Mouse (Mus musculus) forebrain, postnatal 0 days (tissue): ENCODE data around the gene Plagl2. TPM values are rescaled to one million over a fixed set of nuclear protein-coding genes. Genes with fewer than 3 reads are reported as not detected.

Source experiments
- ATAC-seq: fragments of 200-750 bp; cut with Nextera tagmentation; 2 replicates; pipeline ENCODE4 v1.8.0; 2017; ENCODE audit warnings: mild to moderate bottlenecking, moderate library complexity
- DNase-seq: peaks from one replicate; pipeline ENCODE4 v3.0.0-alpha.2; 2015
- H3K27ac ChIP-seq: fragments of 300-500 bp; sonication (generic); 2 replicates; pipeline ENCODE4 v1.5.1; 2014; ENCODE audit warnings: low read depth, mild to moderate bottlenecking, antibody characterized with exemption, low read length, moderate library complexity, mixed read lengths
- H3K27me3 ChIP-seq: fragments of 300-500 bp; sonication (generic); 2 replicates; pipeline ENCODE4 v1.6.1; 2014; ENCODE audit warnings: mild to moderate bottlenecking, low read length, mixed read lengths; ENCODE audit not compliant: insufficient read depth
- H3K36me3 ChIP-seq: fragments of 300-500 bp; sonication (generic); 2 replicates; pipeline ENCODE4 v1.6.1; 2014; ENCODE audit warnings: mild to moderate bottlenecking, moderate library complexity; ENCODE audit not compliant: insufficient read depth
- H3K4me1 ChIP-seq: fragments of 300-500 bp; sonication (generic); 2 replicates; pipeline ENCODE4 v1.6.1; 2014; ENCODE audit warnings: antibody characterized with exemption; ENCODE audit not compliant: insufficient read depth
- H3K4me2 ChIP-seq: fragments of 300-500 bp; sonication (generic); 2 replicates; pipeline ENCODE4 v1.6.1; 2014; ENCODE audit warnings: low read depth, mild to moderate bottlenecking, moderate library complexity
- H3K4me3 ChIP-seq: fragments of 300-500 bp; sonication (generic); 2 replicates; pipeline ENCODE4 v1.5.1; 2014; ENCODE audit warnings: low read depth, low read length, mixed read lengths
- H3K9ac ChIP-seq: fragments of 300-500 bp; sonication (generic); 2 replicates; pipeline ENCODE4 v1.6.1; 2014; ENCODE audit warnings: mild to moderate bottlenecking
- H3K9me3 ChIP-seq: fragments of 300-500 bp; sonication (generic); 2 replicates; pipeline ENCODE4 v1.6.1; 2016; ENCODE audit warnings: low read length
- CTCF ChIP-seq: sonication (generic); IDR thresholded peaks from 2 replicates; pipeline ENCODE4 v1.5.1; 2016; ENCODE audit warnings: antibody characterized with exemption, control low read depth, low read depth
- WGBS: fragments of 180-500 bp; shearing (Covaris S2); extraction: QIAGEN DNeasy Blood & Tissue Kit; methylation state at CpG from one replicate; pipeline ENCODE4 v1.1.7; 2014; 5-methylcytosine and 5-hydroxymethylcytosine counted together
- polyA plus RNA-seq: library from polyadenylated mRNA; unstranded; fragments of >200 nt; fragmentation: Nextera tagmentation; extraction: Ambion mirVana; gene quantifications from 2 replicates; pipeline ENCODE4 v1.2.1, GENCODE M21; 2015
- total RNA-seq: library from RNA; depleted of rRNA; stranded (reverse); fragments of >200 nt; gene quantifications from 2 replicates; pipeline ENCODE4 v1.2.3, GENCODE M21; 2014

The Plagl2 gene
- total and polyA plus RNA-seq, 2 experiments from 2014 or later, result 2.5 to 5.1 TPM

- Histone ChIP-seq H3K9ac (peak within 1 kb of the TSS; percentile 84), H3K9me3 (no peaks in the 10 kb centered on the region), H3K4me2 (peak within 1 kb of the TSS; percentile 74), H3K27ac (peak within 1 kb of the TSS; percentile 87), H3K36me3 (peaks cover 22% of the 10 kb centered on the region), H3K4me3 (peak within 1 kb of the TSS; percentile 59), H3K4me1 (peaks cover 4% of the 10 kb centered on the region; the same call in 1 of the 2 replicates), H3K27me3 (no peaks in the 10 kb centered on the region)
- TF ChIP-seq CTCF, result peak; percentile 26; the same call in 1 of the 2 replicates
- ATAC-seq, result peak; percentile 97
- DNase-seq, result peak; percentile 80
- WGBS, result 2% methylated on average over 31 of the region's 31 CpGs
Observed at GRCm38 (mm10) chr2:153224946-153225594, 16.2 kb downstream of the Plagl2 start, which contains the start of gene Tspyl3. Gene Tspyl3, minus strand, starts transcription at chr2:153225441.

- H3K4me1 ChIP-seq, result peaks cover 4% of the 10 kb centered on the region; the same call in 1 of the 2 replicates
- no peak for DNase-seq
- H3K27ac ChIP-seq, result no peak overlapping the region
- no peak overlapping the region for H3K4me2 ChIP-seq
- no peaks in the 10 kb centered on the region for H3K9me3 ChIP-seq
- no peaks in the 10 kb centered on the region for H3K36me3 ChIP-seq
- H3K4me3 ChIP-seq, result no peak overlapping the region
- WGBS, result 92% methylated on average over 2 of the region's 2 CpGs
- no peaks in the 10 kb centered on the region for H3K27me3 ChIP-seq
- no peak overlapping the region for H3K9ac ChIP-seq
- no peak for ATAC-seq
- TF ChIP-seq CTCF, result no peak
Observed at GRCm38 (mm10) chr2:153222566-153222965, 18.7 kb downstream of the Plagl2 start.

- no peaks in the 10 kb centered on the region for H3K36me3 ChIP-seq
- no peaks in the 10 kb centered on the region for H3K9me3 ChIP-seq
- H3K4me2 ChIP-seq, result no peak overlapping the region
- no peak overlapping the region for H3K9ac ChIP-seq
- no peak overlapping the region for H3K4me3 ChIP-seq
- no peaks in the 10 kb centered on the region for H3K27me3 ChIP-seq
- TF ChIP-seq CTCF, result no peak
- peaks cover 4% of the 10 kb centered on the region; the same call in 1 of the 2 replicates for H3K4me1 ChIP-seq
- DNase-seq (no peak), ATAC-seq (no peak)
- no peak overlapping the region for H3K27ac ChIP-seq
Observed at GRCm38 (mm10) chr2:153222130-153222529, 19.1 kb downstream of the Plagl2 start.

- no peak for TF ChIP-seq CTCF
- 87% methylated on average over 4 of the region's 4 CpGs for WGBS
- no peaks in the 10 kb centered on the region for H3K9me3 ChIP-seq
Observed at GRCm38 (mm10) chr2:153221620-153222019, 19.6 kb downstream of the Plagl2 start.

GRCm38 (mm10) chr2:153218516-153218915, 22.7 kb downstream of the Plagl2 start:
- 84% methylated on average over 3 of the region's 3 CpGs for WGBS
- no peak for TF ChIP-seq CTCF
- no peaks in the 10 kb centered on the region for H3K27me3 ChIP-seq
- H3K4me2 ChIP-seq, result no peak overlapping the region
- no peak overlapping the region for H3K27ac ChIP-seq
- H3K4me1 ChIP-seq, result no peaks in the 10 kb centered on the region
- H3K36me3 ChIP-seq, result no peaks in the 10 kb centered on the region
- no peak overlapping the region for H3K4me3 ChIP-seq
- H3K9ac ChIP-seq, result no peak overlapping the region
- H3K9me3 ChIP-seq, result no peaks in the 10 kb centered on the region
- no peak for DNase-seq
- no peak for ATAC-seq

More at GRCm38 (mm10) chr2:153221620-153222019, 19.6 kb downstream of the Plagl2 start:
- no peak overlapping the region for H3K27ac ChIP-seq
- H3K9ac ChIP-seq, result no peak overlapping the region
- no peak for DNase-seq
- H3K4me1 ChIP-seq, result peaks cover 4% of the 10 kb centered on the region; the same call in 1 of the 2 replicates
- no peaks in the 10 kb centered on the region for H3K36me3 ChIP-seq
- no peak overlapping the region for H3K4me2 ChIP-seq
- no peak for ATAC-seq
- no peaks in the 10 kb centered on the region for H3K27me3 ChIP-seq
- H3K4me3 ChIP-seq, result no peak overlapping the region

- no peak for TF ChIP-seq CTCF
- ATAC-seq, result no peak
- WGBS, result 92% methylated on average over 10 of the region's 10 CpGs
Observed at GRCm38 (mm10) chr2:153217826-153218340, 23.3 kb downstream of the Plagl2 start.

GRCm38 (mm10) chr2:153215421-153215820, 25.8 kb downstream of the Plagl2 start:
- no peaks in the 10 kb centered on the region for H3K4me1 ChIP-seq
- no peak for TF ChIP-seq CTCF
- no peak for DNase-seq

More at GRCm38 (mm10) chr2:153217826-153218340, 23.3 kb downstream of the Plagl2 start:
- Histone ChIP-seq H3K4me3 (no peak overlapping the region), H3K4me1 (no peaks in the 10 kb centered on the region), H3K36me3 (no peaks in the 10 kb centered on the region), H3K9me3 (no peaks in the 10 kb centered on the region), H3K4me2 (no peak overlapping the region), H3K27me3 (no peaks in the 10 kb centered on the region), H3K27ac (no peak overlapping the region), H3K9ac (no peak overlapping the region)
- no peak for DNase-seq

More at GRCm38 (mm10) chr2:153215421-153215820, 25.8 kb downstream of the Plagl2 start:
- Histone ChIP-seq H3K9me3 (no peaks in the 10 kb centered on the region), H3K4me3 (no peak overlapping the region), H3K27me3 (no peaks in the 10 kb centered on the region), H3K9ac (no peak overlapping the region), H3K36me3 (peaks cover 4% of the 10 kb centered on the region; the same call in 1 of the 2 replicates), H3K4me2 (no peak overlapping the region), H3K27ac (no peak overlapping the region)
- no peak for ATAC-seq
- WGBS, result 89% methylated on average over 4 of the region's 4 CpGs
